Mouse (Mus musculus) ES-Bruce4 (cell line): ENCODE measurements around the gene Fgfbp3. TPM values are rescaled to one million over a fixed set of nuclear protein-coding genes. Genes with fewer than 3 reads are reported as not detected.
A peak's percentile ranks its signal among the peaks of the same experiment; 100 is the strongest.
"Not testable (repeated sequence)": the region's sequence is repeated elsewhere in the genome, so short reads cannot be mapped to it uniquely, and the experiment has no call there.

Experiments used
- H3K27ac ChIP-seq: 2 replicates; pipeline ENCODE4 v1.5.1; 2012; ENCODE audit warnings: low read length, inconsistent platforms; ENCODE audit not compliant: insufficient read depth
- H3K27me3 ChIP-seq: 2 replicates; pipeline ENCODE4 v1.6.1; 2012; ENCODE audit warnings: mild to moderate bottlenecking, low read length, inconsistent platforms; ENCODE audit not compliant: control insufficient read depth, poor library complexity, insufficient read depth, severe bottlenecking
- H3K36me3 ChIP-seq: 2 replicates; pipeline ENCODE4 v1.6.1; 2012; ENCODE audit warnings: inconsistent platforms, mild to moderate bottlenecking, low read length, moderate library complexity; ENCODE audit not compliant: control insufficient read depth, poor library complexity, insufficient read depth, severe bottlenecking
- H3K4me1 ChIP-seq: one replicate; pipeline ENCODE4 v1.8.1; 2011; ENCODE audit warnings: low read length; ENCODE audit not compliant: control insufficient read depth, insufficient read depth
- H3K4me3 ChIP-seq: 2 replicates; pipeline ENCODE4 v1.5.1; 2011; ENCODE audit warnings: low read depth, mild to moderate bottlenecking, low read length
- H3K9ac ChIP-seq: 2 replicates; pipeline ENCODE4 v1.6.1; 2012; ENCODE audit warnings: low read depth, mild to moderate bottlenecking, inconsistent platforms; ENCODE audit not compliant: poor library complexity, severe bottlenecking
- H3K9me3 ChIP-seq: replicated peaks from 2 replicates; pipeline ENCODE4 v1.6.1; 2012; ENCODE audit warnings: mild to moderate bottlenecking, low read length, inconsistent platforms; ENCODE audit not compliant: control insufficient read depth, poor library complexity, insufficient read depth, severe bottlenecking
- CTCF ChIP-seq: IDR thresholded peaks from one replicate; pipeline ENCODE4 v1.8.1; 2011; ENCODE audit warnings: low read depth, low read length
- EP300 ChIP-seq: IDR thresholded peaks from 2 replicates; pipeline ENCODE4 v1.6.1; 2011; ENCODE audit warnings: low read depth, low read length; ENCODE audit not compliant: insufficient read depth
- POLR2A ChIP-seq: IDR thresholded peaks from one replicate; pipeline ENCODE4 v1.8.1; 2011; ENCODE audit warnings: low read length; ENCODE audit not compliant: insufficient read depth
- polyA plus RNA-seq: library from polyadenylated mRNA; stranded (reverse); fragments of >200 nt; gene quantifications from 2 replicates; pipeline ENCODE4 v1.2.4, GENCODE M21; 2011; ENCODE audit warnings: low read depth; ENCODE audit not compliant: missing spikeins, insufficient read depth, insufficient read length

Gene Fgfbp3
- polyA plus RNA-seq, 1 experiment: 2.3 TPM

DNA sequence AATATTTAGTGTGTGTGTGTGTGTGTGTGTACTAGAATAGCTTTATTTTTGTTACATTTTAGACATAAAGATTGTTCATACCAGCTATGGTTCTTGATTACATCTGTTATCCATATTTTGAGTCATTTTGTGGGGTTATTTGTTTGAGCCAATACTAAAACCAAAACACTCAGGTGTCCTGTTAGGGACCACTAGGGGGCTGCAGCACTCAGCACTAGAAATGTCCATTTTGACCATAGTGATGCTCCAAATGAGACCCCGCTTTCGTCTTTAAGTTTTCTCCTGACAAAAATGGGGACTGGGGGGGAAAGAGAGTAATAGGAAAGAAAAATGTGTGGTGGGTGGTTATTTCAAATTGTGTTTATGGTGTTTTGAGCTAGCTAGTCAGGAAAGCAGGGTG is 33.1 kb downstream of the Fgfbp3 start:
- Histone ChIP-seq H3K27ac (no peak overlapping the region), H3K9me3 (no peaks in the 10 kb centered on the region), H3K27me3 (no peaks in the 10 kb centered on the region), H3K36me3 (peaks cover 93% of the 10 kb centered on the region), H3K4me1 (no peaks in the 10 kb centered on the region), H3K9ac (no peak overlapping the region), H3K4me3 (no peak overlapping the region)
- no peak for TF ChIP-seq EP300
- no peak for TF ChIP-seq POLR2A
- no peak for TF ChIP-seq CTCF

DNA sequence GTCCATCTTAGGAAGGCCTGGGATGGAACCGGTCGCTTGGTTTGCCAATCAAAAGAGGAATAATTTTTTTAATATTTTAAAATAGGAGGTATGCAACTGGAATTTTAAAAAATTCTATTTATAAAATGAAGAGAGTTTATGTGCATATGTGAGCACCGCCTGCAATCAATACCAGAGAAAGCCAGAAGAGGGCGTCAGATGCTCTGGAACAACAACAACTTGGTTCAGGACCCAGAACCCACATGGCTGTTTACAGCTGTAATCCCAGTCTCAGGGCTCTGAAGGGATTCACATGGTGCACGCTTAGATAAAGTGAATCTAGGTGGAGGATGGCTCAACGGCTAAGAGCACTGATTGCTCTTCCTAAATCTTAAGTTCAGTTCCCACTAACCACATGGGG is 36.3 kb downstream of the Fgfbp3 start:
- Histone ChIP-seq H3K4me1 (no peaks in the 10 kb centered on the region), H3K27ac (no peak overlapping the region), H3K9ac (no peak overlapping the region), H3K9me3 (no peaks in the 10 kb centered on the region), H3K36me3 (peaks cover 90% of the 10 kb centered on the region), H3K4me3 (no peak overlapping the region), H3K27me3 (no peaks in the 10 kb centered on the region)
- TF ChIP-seq POLR2A (no peak), CTCF (peak; percentile 32), EP300 (no peak)

DNA sequence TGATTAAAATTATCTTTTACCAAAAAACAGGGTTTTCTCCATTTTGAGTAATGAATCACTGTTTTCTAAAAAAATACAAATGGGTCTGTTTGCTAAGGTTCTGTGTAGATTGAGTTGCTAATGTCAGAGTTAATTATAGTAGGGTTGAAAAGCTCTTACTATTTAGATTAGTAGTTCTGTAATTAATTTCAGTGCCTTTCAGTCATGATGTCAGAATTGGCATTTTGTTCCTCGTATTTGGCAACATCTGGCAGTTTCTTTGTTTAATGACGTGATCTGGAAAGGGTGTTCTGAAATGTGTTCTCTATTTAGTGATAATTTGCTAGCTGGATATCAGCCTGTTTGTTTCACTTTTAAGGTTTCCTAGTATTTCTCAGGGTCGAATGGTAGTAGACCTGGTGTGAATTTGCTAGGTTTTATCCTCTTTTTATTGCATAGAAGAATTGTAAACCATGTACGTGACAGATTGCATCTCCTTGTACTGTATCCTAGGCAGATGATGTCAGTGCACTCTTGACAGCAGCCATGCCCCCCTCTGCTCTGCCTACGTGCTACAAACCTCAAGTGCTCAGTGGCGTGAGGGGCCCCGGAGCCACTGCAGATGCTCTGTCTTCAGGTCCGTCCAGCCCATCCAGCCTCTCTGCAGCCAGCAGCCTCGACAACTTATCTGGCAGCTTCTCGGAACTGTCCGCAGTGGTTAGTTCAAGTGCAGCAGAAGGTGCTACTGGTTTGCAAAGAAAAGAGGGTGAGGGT is 40.5 kb downstream of the Fgfbp3 start:
- Histone ChIP-seq H3K4me3 (no peak overlapping the region), H3K9ac (no peak overlapping the region), H3K27ac (no peak overlapping the region), H3K27me3 (no peaks in the 10 kb centered on the region), H3K4me1 (no peaks in the 10 kb centered on the region), H3K36me3 (peaks cover 90% of the 10 kb centered on the region), H3K9me3 (no peaks in the 10 kb centered on the region)
- TF ChIP-seq POLR2A: no peak
- TF ChIP-seq CTCF: no peak
- TF ChIP-seq EP300: no peak

DNA sequence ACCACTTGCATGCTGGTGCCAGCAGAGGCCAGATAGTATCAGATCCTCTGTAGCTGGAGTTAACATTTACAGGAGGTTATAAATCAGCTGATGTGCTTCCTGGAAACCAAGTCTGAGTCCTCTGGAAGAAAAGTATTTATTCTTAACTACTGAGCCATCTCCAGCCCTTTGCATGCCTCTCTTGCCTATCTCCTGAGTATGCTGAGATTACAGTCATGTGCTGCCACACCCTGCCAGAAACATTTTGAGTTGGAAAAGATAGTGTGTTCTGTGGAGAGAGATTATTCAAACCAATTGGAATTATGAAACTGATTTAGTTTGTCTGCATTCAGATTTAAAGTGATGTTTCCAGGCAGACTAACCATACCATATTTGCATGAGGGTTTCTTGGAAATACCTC is 42.1 kb downstream of the Fgfbp3 start:
- Histone ChIP-seq H3K27me3 (no peaks in the 10 kb centered on the region), H3K4me3 (no peak overlapping the region), H3K4me1 (no peaks in the 10 kb centered on the region), H3K27ac (no peak overlapping the region), H3K9ac (no peak overlapping the region), H3K9me3 (no peaks in the 10 kb centered on the region), H3K36me3 (peaks cover 88% of the 10 kb centered on the region)
- no peak for TF ChIP-seq EP300
- no peak for TF ChIP-seq POLR2A
- no peak for TF ChIP-seq CTCF

DNA sequence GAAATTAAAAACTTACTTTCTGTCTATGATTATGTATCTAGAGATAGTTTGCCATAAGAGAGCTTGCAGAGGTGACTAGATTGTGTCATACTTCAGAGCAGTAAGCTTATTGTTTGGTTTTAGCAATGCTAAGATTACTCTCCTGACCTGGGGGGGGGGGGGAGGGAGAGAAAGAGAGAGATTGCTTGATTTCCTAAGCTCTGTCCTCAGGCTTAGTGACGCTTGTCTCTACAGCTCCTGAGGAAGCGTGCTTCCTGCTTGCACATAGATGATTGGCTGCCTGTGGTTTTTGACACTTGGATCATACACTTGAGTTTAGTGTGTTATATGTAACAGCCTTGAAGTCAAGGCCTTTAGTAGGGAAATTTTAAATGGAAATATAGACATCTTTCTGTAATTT is 44.8 kb downstream of the Fgfbp3 start:
- Histone ChIP-seq H3K9ac (no peak overlapping the region), H3K27ac (no peak overlapping the region), H3K4me3 (no peak overlapping the region), H3K27me3 (no peaks in the 10 kb centered on the region), H3K9me3 (no peaks in the 10 kb centered on the region), H3K36me3 (peaks cover 84% of the 10 kb centered on the region), H3K4me1 (no peaks in the 10 kb centered on the region)
- TF ChIP-seq CTCF: no peak
- TF ChIP-seq POLR2A: no peak
- no peak for TF ChIP-seq EP300

DNA sequence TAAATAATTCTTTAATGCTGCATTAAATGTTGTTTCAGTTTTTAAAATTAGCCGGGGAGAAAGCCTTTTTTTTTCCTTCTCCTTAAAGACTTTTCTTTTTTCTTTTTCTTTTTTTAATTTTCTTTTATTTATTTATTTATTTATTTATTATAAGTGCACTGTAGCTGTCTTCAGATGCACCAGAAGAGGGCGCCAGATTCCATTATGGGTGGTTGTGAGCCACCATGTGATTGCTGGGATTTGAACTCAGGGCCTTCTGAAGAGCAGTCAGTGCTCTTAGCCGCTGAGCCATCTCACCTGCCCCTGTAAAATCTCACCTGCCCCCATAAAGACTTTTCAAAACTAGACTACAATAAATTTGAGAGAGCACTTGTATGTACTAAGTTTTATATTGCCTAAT is 50.7 kb downstream of the Fgfbp3 start:
- not testable (repeated sequence) for H3K9ac ChIP-seq, H3K27ac ChIP-seq, H3K4me3 ChIP-seq, H3K27me3 ChIP-seq, H3K9me3 ChIP-seq, H3K4me1 ChIP-seq
- H3K36me3 ChIP-seq: peaks cover 67% of the 10 kb centered on the region

Other genes starting within 250 kb of the Fgfbp3 start
- gene Ppp1r3c, start 183.0 kb downstream of the Fgfbp3 start, polyA plus RNA-seq: 0.58 and 0.90 TPM in 2 replicates
- 415 and 422 TPM in 2 replicates for gene Tnks2, start 85.4 kb downstream of the Fgfbp3 start, polyA plus RNA-seq
- gene Btaf1, start 6.5 kb upstream of the Fgfbp3 start, polyA plus RNA-seq: 46.3 and 49.9 TPM in 2 replicates